Mouse (Mus musculus) left cerebral cortex, adult 2 months (tissue): ENCODE data around the gene Cdc42bpb. TPM values are rescaled to one million over a fixed set of nuclear protein-coding genes. Genes with fewer than 3 reads are reported as not detected.

Experiments used
- DNase-seq, 2 experiments: peaks; one replicate each; pipeline ENCODE4 v3.0.0; 2021 to 2022; ENCODE audit warnings: low spot score in 2 of 2, mixed read lengths in 1 of 2; ENCODE audit errors: extremely low spot score in 1 of 2
- H3K27ac ChIP-seq: fragments of 200-600 bp; 2 replicates; pipeline ENCODE4 v1.8.1; 2022
- H3K4me3 ChIP-seq: fragments of 200-600 bp; 2 replicates; pipeline ENCODE4 v1.8.1; 2022
- CTCF ChIP-seq: fragments of 200-600 bp; IDR thresholded peaks from 2 replicates; pipeline ENCODE4 v1.8.1; 2022; ENCODE audit warnings: antibody characterized with exemption, mild to moderate bottlenecking, moderate library complexity
- intact Hi-C: fragments of 180-260 bp; cut with DNase I; formaldehyde crosslinking; loops from one replicate; pipeline ENCODE4 v1.15.1; 2025
- total RNA-seq, 2 experiments: library from RNA; stranded (reverse); gene quantifications; 2 replicates each; pipeline ENCODE4 v1.2.3; 2021

The Cdc42bpb gene
- total RNA-seq, 2 experiments from 2014 or later = 137 to 142 TPM

- intact Hi-C loops = no loop called here
- no peak overlapping the region for H3K27ac ChIP-seq
- TF ChIP-seq CTCF = no peak
- DNase-seq = no peak
- no peak overlapping the region for H3K4me3 ChIP-seq
These were observed 132.4 kb downstream of the Cdc42bpb start for GRCm38 (mm10) chr12:111245070-111245469.

GRCm38 (mm10) chr12:111243733-111244132 lies 133.8 kb downstream of the Cdc42bpb start:
- DNase-seq = no peak
- no peak for TF ChIP-seq CTCF
- H3K27ac ChIP-seq = no peak overlapping the region
- intact Hi-C loops = no loop called here
- H3K4me3 ChIP-seq = no peak overlapping the region

Other genes with a start within 250 kb of the Cdc42bpb start
- 10 to 100 TPM; 40.8 to 49.1 TPM for gene Traf3, start 211.3 kb downstream of the Cdc42bpb start, total RNA-seq
- gene 4930595D18Rik, start 193.2 kb downstream of the Cdc42bpb start, total RNA-seq = not detected
- 1 to 10 TPM; 8.0 to 10.0 TPM for gene Amn, start 106.6 kb downstream of the Cdc42bpb start, total RNA-seq
- 1 to 10 TPM; 1.3 to 2.8 TPM for gene Lbhd2, start 29.1 kb upstream of the Cdc42bpb start, total RNA-seq
- under 1 TPM; 0.54 to 0.96 TPM for gene Exoc3l4, start 39.3 kb upstream of the Cdc42bpb start, total RNA-seq
- under 1 TPM; 0.82 to 0.84 TPM for gene Tnfaip2, start 64.8 kb upstream of the Cdc42bpb start, total RNA-seq
- 1 to 10 TPM; 3.1 to 3.3 TPM for gene Gm266, start 108.1 kb upstream of the Cdc42bpb start, total RNA-seq
- 100 to 1,000 TPM; 241 to 276 TPM for gene Eif5, start 160.3 kb upstream of the Cdc42bpb start, total RNA-seq
- 100 to 1,000 TPM; 102 TPM for gene Mark3, start 196.8 kb upstream of the Cdc42bpb start, total RNA-seq